29 mouse cellular contexts compared by ENCODE assay signal in genomic region chr17:46304184-46304583, GRCm38 (mm10). TPM values are rescaled to one million over a fixed set of nuclear protein-coding genes. Genes with fewer than 3 reads are reported as not detected.
"Had no signal": no experiment of that assay in that cellular context is flagged by ENCODE, and none has a peak within 500 bp of the region (broad histone marks: within the 10 kb centered on the region; RNA-seq: fewer than 3 reads in every experiment).

No protein-coding gene starts in this region.

- ATAC-seq: forebrain, embryonic 13.5 days; forebrain, embryonic 14.5 days; forebrain, embryonic 15.5 days; forebrain, embryonic 16.5 days; forebrain, postnatal 0 days had no signal

- H3K4me2 ChIP-seq: embryonic facial prominence, embryonic 12.5 days; embryonic facial prominence, embryonic 15.5 days; forebrain, embryonic 12.5 days; forebrain, embryonic 13.5 days; forebrain, embryonic 15.5 days had no signal

- H3K9me3 ChIP-seq: embryonic facial prominence, embryonic 12.5 days; embryonic facial prominence, embryonic 15.5 days; forebrain, embryonic 10.5 days; forebrain, embryonic 12.5 days; forebrain, embryonic 13.5 days; forebrain, embryonic 15.5 days had no signal

- H3K9ac ChIP-seq: embryonic facial prominence, embryonic 12.5 days; embryonic facial prominence, embryonic 15.5 days; forebrain, embryonic 12.5 days; forebrain, embryonic 13.5 days; forebrain, embryonic 15.5 days; forebrain, postnatal 0 days had no signal

- H3K4me1 ChIP-seq: embryonic facial prominence, embryonic 15.5 days; forebrain, embryonic 13.5 days; forebrain, embryonic 15.5 days had no signal

- H3K27ac ChIP-seq: embryonic facial prominence, embryonic 12.5 days; embryonic facial prominence, embryonic 15.5 days; forebrain, embryonic 10.5 days; forebrain, embryonic 12.5 days; forebrain, embryonic 13.5 days; forebrain, embryonic 15.5 days; gastrocnemius, adult 2 months; heart, adult 2 months had no signal

- H3K4me3 ChIP-seq: embryonic facial prominence, embryonic 12.5 days; embryonic facial prominence, embryonic 15.5 days; erythroblast, embryonic 14.5 days; forebrain, embryonic 10.5 days; forebrain, embryonic 12.5 days; forebrain, embryonic 13.5 days; forebrain, embryonic 15.5 days; gastrocnemius, adult 2 months; heart, adult 2 months had no signal

- H3K36me3 ChIP-seq: forebrain, embryonic 12.5 days had no signal

- DNase-seq: cerebellum, adult 18-20 months; cerebellum, adult 2 months; cerebellum, adult 8-10 months; cerebellum, adult 9-10 months; cerebellum, adult 9-11 months; cerebellum, postnatal 10 days; cerebellum, postnatal 14 days; cerebellum, postnatal 25 days; cerebellum, postnatal 36 days; embryo, embryonic 11 days; forebrain, postnatal 0 days; gastrocnemius, adult 2 months; gastrocnemius, postnatal 10 days; gastrocnemius, postnatal 14 days; gastrocnemius, postnatal 25 days; heart, adult 18-20 months; heart, adult 2 months had no signal

RNA-seq across cellular contexts. Expression of gene Dlk2, which starts 7.0 kb away (rescaled TPM):
- total RNA-seq: gastrocnemius, adult 18-20 months; gastrocnemius, adult 2 months had no signal
- polyA plus RNA-seq: erythroblast, embryonic 14.5 days had no signal

RNA-seq across cellular contexts. Expression of gene Lrrc73, which starts 50.9 kb away (rescaled TPM):
- total RNA-seq: common myeloid progenitor, adult 5-6 weeks; gastrocnemius, adult 8-10 months had no signal
